Mouse (Mus musculus) intestine, embryonic 16.5 days (tissue): ENCODE data around the gene Ifi44. TPM values are rescaled to one million over a fixed set of nuclear protein-coding genes. Genes with fewer than 3 reads are reported as not detected.

Experiments used
- polyA plus RNA-seq: library from polyadenylated mRNA; unstranded; fragments of >200 nt; fragmentation: Nextera tagmentation; extraction: Ambion mirVana; gene quantifications from 2 replicates; pipeline ENCODE4 v1.2.1, GENCODE M21; 2015

Ifi44 gene
- polyA plus RNA-seq, 1 experiment from 2014 or later = 0.38 TPM

Other genes with a start within 250 kb of the Ifi44 start
- gene Ifi44l, start 12.9 kb upstream of the Ifi44 start, polyA plus RNA-seq = not detected in 2 replicates
- 0.21 and 0.40 TPM in 2 replicates for gene Ptgfr, start 87.7 kb upstream of the Ifi44 start, polyA plus RNA-seq